Mouse (Mus musculus) limb, embryonic 10.5 days (tissue): ENCODE data around the gene Sync. TPM values are rescaled to one million over a fixed set of nuclear protein-coding genes. Genes with fewer than 3 reads are reported as not detected.

Experiments
- DNase-seq: peaks from one replicate; pipeline ENCODE4 v3.0.0-alpha.2; 2017; ENCODE audit warnings: low spot score
- H3K27ac ChIP-seq: fragments of 300-500 bp; sonication (generic); 2 replicates; pipeline ENCODE4 v1.5.1; 2016; ENCODE audit warnings: mild to moderate bottlenecking
- H3K27me3 ChIP-seq: fragments of 300-500 bp; sonication (generic); 2 replicates; pipeline ENCODE4 v1.6.1; 2016; ENCODE audit warnings: low read depth, mild to moderate bottlenecking; ENCODE audit not compliant: poor library complexity, severe bottlenecking
- H3K36me3 ChIP-seq: fragments of 300-500 bp; sonication (generic); 2 replicates; pipeline ENCODE4 v1.6.1; 2016; ENCODE audit warnings: mild to moderate bottlenecking, moderate library complexity
- H3K4me1 ChIP-seq: fragments of 300-500 bp; sonication (generic); 2 replicates; pipeline ENCODE4 v1.6.1; 2016
- H3K4me3 ChIP-seq: fragments of 300-500 bp; sonication (generic); 2 replicates; pipeline ENCODE4 v1.5.1; 2016; ENCODE audit warnings: mild to moderate bottlenecking, moderate library complexity
- H3K9me3 ChIP-seq: fragments of 300-500 bp; sonication (generic); replicated peaks from 2 replicates; pipeline ENCODE4 v1.6.1; 2016; ENCODE audit warnings: mild to moderate bottlenecking
- WGBS: fragments of 180-500 bp; shearing (Covaris S2); methylation state at CpG from one replicate; pipeline ENCODE4 v1.1.7; 2016; 5-methylcytosine and 5-hydroxymethylcytosine counted together
- polyA plus RNA-seq: library from polyadenylated mRNA; unstranded; fragments of >200 nt; fragmentation: Nextera tagmentation; extraction: Ambion mirVana; gene quantifications from 2 replicates; pipeline ENCODE4 v1.2.1, GENCODE M21; 2016

Sync gene
- polyA plus RNA-seq, 1 experiment from 2014 or later: 0.36 TPM

DNA sequence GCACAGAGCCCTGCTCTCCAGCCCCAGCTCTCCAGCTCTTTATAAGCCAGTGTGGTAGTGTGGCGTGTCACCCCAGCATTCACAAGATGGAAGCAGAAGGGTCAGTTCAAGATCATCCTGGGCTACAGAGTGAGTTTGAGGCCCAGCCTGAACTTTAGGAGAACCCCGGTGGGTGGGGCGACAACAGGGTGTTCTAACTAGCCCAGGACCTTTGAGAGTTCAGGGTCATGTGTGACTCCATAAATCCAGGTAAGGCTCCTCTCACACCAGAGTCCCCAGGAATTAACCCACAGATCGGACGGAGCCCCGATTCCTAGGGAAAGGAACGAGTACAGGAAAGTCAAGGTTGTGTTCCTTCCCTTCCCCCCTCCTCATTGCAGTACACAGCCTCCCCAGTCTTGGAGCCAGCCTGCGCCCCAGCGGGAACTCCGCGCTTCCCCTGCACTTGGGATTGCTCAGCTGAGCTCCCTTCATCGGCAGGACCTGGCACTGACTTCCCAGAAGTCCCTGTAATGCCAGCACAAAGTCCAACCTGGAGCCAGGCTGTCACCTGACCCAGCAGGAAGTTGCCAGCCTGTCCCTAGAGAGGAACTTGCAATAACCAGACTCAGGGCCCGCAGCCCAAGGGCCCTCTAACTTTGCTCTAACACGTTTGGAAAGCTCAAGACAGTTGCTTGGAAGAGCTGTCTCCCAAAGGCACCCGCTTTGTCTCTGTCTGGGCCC, 36.5 kb upstream of the Sync start:
- H3K27ac ChIP-seq: peak overlapping the region; percentile 73
- peak; percentile 69 for DNase-seq
- no peaks in the 10 kb centered on the region for H3K9me3 ChIP-seq
- H3K36me3 ChIP-seq: no peaks in the 10 kb centered on the region
- H3K27me3 ChIP-seq: peaks cover 64% of the 10 kb centered on the region
- H3K4me3 ChIP-seq: peak overlapping the region; percentile 42
- H3K4me1 ChIP-seq: peaks cover 30% of the 10 kb centered on the region
- WGBS: 14% methylated on average over 15 of the region's 15 CpGs

GRCm38 (mm10) chr4:129251482-129252125, 35.8 kb upstream of the Sync start:
- Histone ChIP-seq H3K4me3 (peak overlapping the region; percentile 42), H3K9me3 (no peaks in the 10 kb centered on the region), H3K27me3 (peaks cover 57% of the 10 kb centered on the region), H3K4me1 (peaks cover 35% of the 10 kb centered on the region), H3K27ac (peak overlapping the region; percentile 73), H3K36me3 (no peaks in the 10 kb centered on the region)
- under 1% methylated on average over 15 of the region's 15 CpGs for WGBS
- DNase-seq: peak; percentile 69

DNA sequence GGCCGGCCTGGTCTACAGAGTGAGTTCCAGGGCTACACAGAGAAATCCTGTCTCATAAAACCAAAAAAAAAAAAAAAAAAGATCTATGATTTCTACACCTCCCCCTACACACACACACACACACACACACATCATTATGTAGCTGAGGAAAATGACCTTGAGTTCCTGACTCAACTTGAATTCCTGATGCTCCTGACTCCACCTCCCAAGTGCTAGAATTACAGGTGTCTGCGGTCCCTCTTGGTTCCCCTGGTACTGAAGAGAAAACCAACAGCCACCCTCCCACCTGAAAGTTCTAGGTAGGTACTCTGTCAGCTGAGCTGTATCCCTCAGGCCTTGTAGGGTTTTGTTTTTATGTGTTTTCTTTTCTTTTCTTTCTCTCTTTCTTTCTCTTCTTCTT, 34.9 kb upstream of the Sync start:
- Histone ChIP-seq H3K27me3 (peaks cover 48% of the 10 kb centered on the region), H3K36me3 (no peaks in the 10 kb centered on the region), H3K4me3 (no peak overlapping the region), H3K4me1 (peaks cover 36% of the 10 kb centered on the region), H3K27ac (no peak overlapping the region), H3K9me3 (no peaks in the 10 kb centered on the region)
- WGBS: 90% methylated on average over 2 of the region's 2 CpGs
- DNase-seq: no peak

DNA sequence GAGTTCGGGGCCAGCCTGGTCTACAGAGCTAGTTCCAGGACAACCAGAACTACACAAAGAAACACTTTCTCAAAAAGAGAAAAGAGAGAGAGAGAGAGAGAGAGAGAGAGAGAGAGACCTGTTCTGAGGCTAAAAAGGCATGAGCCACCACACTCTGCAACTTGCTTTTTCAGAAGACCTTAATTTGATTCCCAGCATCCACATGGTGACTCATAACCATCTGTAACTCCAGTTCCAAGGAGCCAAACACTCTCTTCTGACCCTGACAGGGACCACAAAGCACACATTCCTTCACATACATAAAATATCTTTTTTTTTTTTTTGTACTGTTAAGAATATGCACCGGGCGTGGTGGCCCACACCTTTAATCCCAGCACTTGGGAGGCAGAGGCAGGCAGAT, 32.8 kb upstream of the Sync start:
- Histone ChIP-seq H3K36me3 (no peaks in the 10 kb centered on the region), H3K4me1 (peaks cover 23% of the 10 kb centered on the region), H3K9me3 (no peaks in the 10 kb centered on the region), H3K27me3 (peaks cover 28% of the 10 kb centered on the region), H3K27ac (no peak overlapping the region), H3K4me3 (no peak overlapping the region)
- no peak for DNase-seq
- 93% methylated on average over 3 of the region's 3 CpGs for WGBS

DNA sequence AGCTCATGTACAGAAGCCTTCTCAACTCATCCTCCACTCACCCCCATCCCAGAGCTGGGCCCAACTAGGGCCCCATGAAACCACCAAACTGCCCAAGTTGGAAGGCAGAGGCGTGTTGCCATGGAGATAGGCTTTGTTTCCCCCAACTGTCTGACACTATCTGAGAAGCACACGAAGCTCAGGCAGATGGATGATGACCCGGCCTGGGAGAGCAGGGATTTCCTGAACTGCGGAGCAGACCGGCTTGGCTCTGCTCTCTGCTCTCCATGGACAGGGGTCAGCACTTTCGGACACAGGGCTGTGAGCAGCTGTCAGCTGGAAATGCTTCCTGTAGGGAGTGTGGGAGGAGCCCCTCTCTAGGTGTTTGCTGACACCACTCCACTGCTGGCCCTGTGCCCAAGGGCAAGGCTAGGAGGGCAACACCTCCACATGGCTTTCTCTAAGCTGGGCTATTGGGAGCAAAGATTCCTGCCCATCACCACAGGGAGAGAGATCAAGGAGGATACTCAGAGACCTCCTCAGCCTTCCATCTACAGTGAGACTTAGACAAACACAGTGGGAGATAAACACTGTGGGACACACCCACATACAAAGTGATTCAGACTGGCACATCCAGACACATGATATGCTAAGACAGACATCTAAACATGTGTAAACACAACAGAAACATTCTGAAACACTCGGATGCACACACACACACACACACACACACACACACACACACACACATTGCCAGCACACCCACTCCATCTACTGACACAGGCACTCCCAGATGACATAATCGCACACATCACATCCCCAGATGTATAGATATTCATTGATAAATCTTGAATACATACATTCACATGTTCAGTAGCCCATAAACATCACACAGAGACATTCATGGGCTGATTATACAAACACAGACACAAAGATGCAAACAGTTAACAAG, 30.7 kb upstream of the Sync start:
- Histone ChIP-seq H3K4me3 (no peak overlapping the region), H3K9me3 (no peaks in the 10 kb centered on the region), H3K27ac (0 out of 2 replicates have a peak overlapping the region, but pooled peaks have one; percentile 9), H3K4me1 (peaks cover 20% of the 10 kb centered on the region), H3K36me3 (no peaks in the 10 kb centered on the region), H3K27me3 (peaks cover 13% of the 10 kb centered on the region)
- 30% methylated on average over 8 of the region's 8 CpGs for WGBS
- no peak for DNase-seq

DNA sequence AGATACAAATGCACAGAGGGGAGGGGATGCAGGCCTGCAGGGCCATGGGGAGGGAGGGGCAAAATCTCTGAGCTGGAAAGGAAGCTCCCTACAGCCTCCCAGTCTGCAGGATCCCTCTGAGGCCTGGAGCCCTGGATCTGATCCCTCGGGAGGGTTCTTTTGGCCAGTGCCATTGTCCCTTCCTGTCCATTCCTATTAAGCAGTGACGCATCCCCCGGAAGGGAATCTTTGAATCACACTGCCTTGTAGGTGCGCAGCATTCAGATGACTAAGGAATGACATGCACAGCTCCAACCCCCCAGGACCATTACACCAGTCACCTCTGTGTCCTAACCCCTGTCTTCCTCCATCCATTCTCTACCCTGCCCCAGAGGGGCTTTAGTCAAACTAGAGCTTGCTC, 28.3 kb upstream of the Sync start:
- peaks cover 31% of the 10 kb centered on the region for H3K4me1 ChIP-seq
- no peaks in the 10 kb centered on the region for H3K36me3 ChIP-seq
- H3K27me3 ChIP-seq: peaks cover 7% of the 10 kb centered on the region; the same call in 1 of the 2 replicates
- no peak overlapping the region for H3K4me3 ChIP-seq
- 82% methylated on average over 4 of the region's 4 CpGs for WGBS
- DNase-seq: no peak
- no peaks in the 10 kb centered on the region for H3K9me3 ChIP-seq
- H3K27ac ChIP-seq: no peak overlapping the region

DNA sequence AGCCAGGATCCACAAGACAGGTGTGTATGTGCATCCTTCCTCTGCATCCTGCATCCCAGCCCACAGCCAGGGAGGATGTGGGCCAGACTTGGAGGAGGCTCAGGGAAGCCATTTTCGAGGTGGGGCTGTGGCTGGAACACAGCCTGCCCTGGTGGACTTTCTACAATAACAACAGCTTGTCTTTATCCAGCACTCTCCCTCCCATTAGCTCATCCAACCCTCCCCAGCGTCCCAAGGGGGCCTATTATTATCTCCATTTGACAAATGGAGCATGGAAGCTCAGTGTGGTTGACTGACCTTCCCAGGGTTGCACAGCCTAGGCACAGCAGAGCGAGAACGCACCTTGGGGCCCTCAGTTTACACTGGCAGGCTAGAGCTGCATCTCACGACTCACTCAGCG, 26.7 kb upstream of the Sync start:
- peak overlapping the region; percentile 30; the same call in 1 of the 2 replicates for H3K27ac ChIP-seq
- peaks cover 33% of the 10 kb centered on the region for H3K4me1 ChIP-seq
- whole genome bisulfite sequencing: 26% methylated on average over 6 of the region's 6 CpGs
- H3K36me3 ChIP-seq: no peaks in the 10 kb centered on the region
- no peaks in the 10 kb centered on the region for H3K9me3 ChIP-seq
- peaks cover 7% of the 10 kb centered on the region; the same call in 1 of the 2 replicates for H3K27me3 ChIP-seq
- DNase-seq: no peak
- H3K4me3 ChIP-seq: no peak overlapping the region

DNA sequence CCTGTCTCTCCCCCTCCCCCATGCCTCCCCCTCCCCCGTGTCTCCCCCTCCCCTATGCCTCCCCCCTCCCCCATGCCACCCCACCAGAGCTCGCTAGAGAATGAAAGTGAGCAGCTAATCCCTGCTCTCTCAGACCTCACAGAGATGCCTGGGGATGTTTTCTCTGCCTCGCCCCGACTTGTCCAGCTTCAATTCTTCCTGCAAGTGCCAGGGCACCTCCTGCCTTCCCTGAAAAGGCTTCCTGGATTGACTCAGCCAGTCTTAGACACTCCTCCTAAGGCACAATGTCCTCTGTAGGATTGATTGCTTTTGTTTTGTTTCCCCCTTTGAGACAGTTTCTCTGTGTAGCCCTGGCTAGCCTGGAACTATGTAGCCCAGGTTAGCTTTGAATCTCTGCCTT, 26.2 kb upstream of the Sync start, which contains the start of gene C77080:
Gene C77080, minus strand, starts transcription at position 209 of the 400 bp plus-strand sequence.
- peaks cover 33% of the 10 kb centered on the region for H3K4me1 ChIP-seq
- WGBS: 26% methylated on average over 3 of the region's 4 CpGs
- H3K9me3 ChIP-seq: no peaks in the 10 kb centered on the region
- no peaks in the 10 kb centered on the region for H3K36me3 ChIP-seq
- H3K27ac ChIP-seq: peak within 1 kb of the TSS; percentile 30; the same call in 1 of the 2 replicates
- DNase-seq: no peak
- H3K27me3 ChIP-seq: peaks cover 7% of the 10 kb centered on the region; the same call in 1 of the 2 replicates
- H3K4me3 ChIP-seq: no peak within 1 kb of the TSS

DNA sequence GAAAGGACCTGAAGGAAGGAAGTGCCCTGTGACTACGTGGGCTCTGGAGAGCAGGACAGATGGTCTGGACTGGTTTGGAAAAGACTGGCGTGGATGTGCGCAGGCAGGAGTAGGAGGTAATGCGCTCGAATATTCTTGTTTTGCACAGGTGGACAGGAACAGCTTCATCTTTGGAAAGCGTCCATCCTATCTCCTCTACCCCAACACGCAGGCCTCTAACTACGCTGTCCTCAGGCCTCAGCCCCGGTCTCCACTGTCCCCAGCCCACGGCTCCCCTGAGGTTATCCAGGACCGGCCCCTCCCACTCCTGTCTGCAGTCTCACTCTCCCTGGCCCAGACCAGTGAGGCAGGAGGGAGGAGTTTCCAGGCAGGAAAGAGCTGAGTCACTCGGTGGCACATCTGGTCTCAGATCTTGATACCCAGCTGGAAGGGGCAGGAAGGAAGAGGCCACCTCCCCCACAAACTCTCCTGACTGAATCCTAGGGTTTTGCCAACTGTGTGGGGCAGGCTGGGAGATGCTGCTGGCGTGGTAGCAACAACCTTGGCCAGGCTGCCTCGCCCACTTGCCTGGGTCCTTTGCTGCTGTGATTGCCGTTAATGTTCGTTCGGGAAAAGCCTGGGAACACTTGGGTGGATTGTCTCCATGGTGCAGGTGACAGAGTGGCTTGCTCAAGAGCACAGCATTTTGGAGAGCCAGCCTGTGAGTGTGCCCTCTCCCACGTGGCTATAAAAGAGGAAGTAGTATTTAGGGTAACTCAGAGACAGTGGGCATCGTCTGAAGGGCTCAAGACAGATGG, 24.0 kb upstream of the Sync start:
- peak; percentile 68 for DNase-seq

DNA sequence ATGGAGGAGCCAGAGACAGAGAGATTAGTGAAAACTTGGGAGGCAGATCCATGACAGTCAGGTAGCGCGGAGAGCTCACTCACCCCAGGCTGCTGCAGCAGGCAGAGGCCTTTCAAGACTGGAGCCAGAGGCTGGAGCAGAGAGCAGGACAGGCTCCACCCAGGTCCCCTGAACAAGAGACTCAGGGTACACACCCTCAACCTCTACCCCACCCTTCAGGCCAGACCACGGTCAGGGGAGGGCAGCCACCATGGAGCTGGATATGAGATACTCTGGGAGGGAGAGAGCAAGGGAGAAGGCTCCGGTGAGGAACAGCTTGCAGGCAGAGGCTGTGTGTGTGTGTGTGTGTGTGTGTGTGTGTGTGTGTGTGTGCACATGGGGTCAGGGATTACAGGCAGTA, 21.2 kb upstream of the Sync start:
- H3K4me3 ChIP-seq: no peak overlapping the region
- H3K9me3 ChIP-seq: no peaks in the 10 kb centered on the region
- H3K27me3 ChIP-seq: no peaks in the 10 kb centered on the region
- H3K27ac ChIP-seq: 0 out of 2 replicates have a peak overlapping the region, but pooled peaks have one; percentile 4
- peaks cover 21% of the 10 kb centered on the region for H3K4me1 ChIP-seq
- 92% methylated on average over 4 of the region's 4 CpGs for WGBS
- DNase-seq: no peak
- no peaks in the 10 kb centered on the region for H3K36me3 ChIP-seq

More for the DNA sequence above, 24.0 kb upstream of the Sync start:
- Histone ChIP-seq H3K27ac (peak overlapping the region; percentile 58), H3K27me3 (peaks cover 7% of the 10 kb centered on the region; the same call in 1 of the 2 replicates), H3K9me3 (no peaks in the 10 kb centered on the region), H3K4me3 (peak overlapping the region; percentile 16; the same call in 1 of the 2 replicates), H3K36me3 (no peaks in the 10 kb centered on the region), H3K4me1 (peaks cover 30% of the 10 kb centered on the region)
- 32% methylated on average over 19 of the region's 19 CpGs for whole genome bisulfite sequencing

DNA sequence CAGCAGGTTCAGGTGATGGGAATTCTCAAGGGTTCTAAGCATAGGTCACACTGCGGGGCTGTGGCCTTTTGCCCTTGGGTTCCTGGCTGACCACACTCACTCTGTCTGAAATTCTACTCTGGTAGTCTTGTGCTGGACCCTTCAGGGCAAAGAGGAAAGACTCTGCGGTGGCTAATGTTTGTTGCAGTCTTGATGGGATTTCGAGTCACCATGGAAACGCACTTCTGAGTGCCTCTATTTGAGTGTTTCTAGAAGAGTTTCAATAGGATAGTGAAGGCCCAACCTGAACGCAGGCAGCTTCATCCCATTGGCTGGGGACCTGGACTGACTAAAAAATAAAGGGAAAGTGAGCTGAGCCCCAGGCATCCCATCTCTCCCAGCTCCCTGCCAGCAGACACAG, 20.6 kb upstream of the Sync start:
- Histone ChIP-seq H3K27ac (no peak overlapping the region), H3K4me1 (peaks cover 18% of the 10 kb centered on the region), H3K4me3 (no peak overlapping the region), H3K36me3 (no peaks in the 10 kb centered on the region), H3K27me3 (no peaks in the 10 kb centered on the region), H3K9me3 (no peaks in the 10 kb centered on the region)
- no peak for DNase-seq
- WGBS: 92% methylated on average over 5 of the region's 5 CpGs

- Histone ChIP-seq H3K36me3 (no peaks in the 10 kb centered on the region), H3K4me1 (peaks cover 14% of the 10 kb centered on the region), H3K4me3 (no peak overlapping the region), H3K27me3 (no peaks in the 10 kb centered on the region), H3K27ac (no peak overlapping the region), H3K9me3 (no peaks in the 10 kb centered on the region)
- WGBS: 62% methylated on average over 1 of the region's 1 CpGs
- DNase-seq: no peak
These were observed 18.7 kb upstream of the Sync start for GRCm38 (mm10) chr4:129268698-129269097.
